Mouse (Mus musculus) gonadal fat pad, adult 2 months (tissue): ENCODE results near the gene Mchr1. TPM values are rescaled to one million over a fixed set of nuclear protein-coding genes. Genes with fewer than 3 reads are reported as not detected.

Source experiments
- DNase-seq: peaks from one replicate; pipeline ENCODE4 v3.0.0-alpha.2; 2012; ENCODE audit warnings: low read depth
- polyA plus RNA-seq: library from polyadenylated mRNA; depleted of rRNA; stranded (reverse); fragments of >200 nt; gene quantifications from 2 replicates; pipeline ENCODE4 v1.2.3, GENCODE M21; 2012

Mchr1 gene
- polyA plus RNA-seq, 1 experiment = 3.6 TPM

DNA sequence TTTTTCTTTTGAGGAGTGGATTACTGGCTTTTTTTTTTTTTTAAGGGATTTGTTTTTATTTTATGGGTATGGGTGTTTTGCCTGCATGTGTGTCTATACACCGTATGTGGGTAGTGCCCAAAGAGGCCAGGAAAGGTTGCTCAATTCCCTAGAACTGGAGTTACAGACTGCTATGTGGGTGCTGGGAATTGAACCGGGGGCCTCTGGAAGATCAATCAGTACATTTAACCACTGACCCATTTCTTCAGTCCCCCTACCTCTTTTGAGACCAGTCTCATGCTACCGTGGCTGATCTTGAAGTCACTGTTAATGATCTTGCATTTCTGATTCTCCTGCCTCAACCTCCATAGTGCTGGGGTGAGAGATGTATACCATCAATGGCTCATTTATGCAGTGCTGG is 8.0 kb upstream of the Mchr1 start:
- no peak for DNase-seq

DNA sequence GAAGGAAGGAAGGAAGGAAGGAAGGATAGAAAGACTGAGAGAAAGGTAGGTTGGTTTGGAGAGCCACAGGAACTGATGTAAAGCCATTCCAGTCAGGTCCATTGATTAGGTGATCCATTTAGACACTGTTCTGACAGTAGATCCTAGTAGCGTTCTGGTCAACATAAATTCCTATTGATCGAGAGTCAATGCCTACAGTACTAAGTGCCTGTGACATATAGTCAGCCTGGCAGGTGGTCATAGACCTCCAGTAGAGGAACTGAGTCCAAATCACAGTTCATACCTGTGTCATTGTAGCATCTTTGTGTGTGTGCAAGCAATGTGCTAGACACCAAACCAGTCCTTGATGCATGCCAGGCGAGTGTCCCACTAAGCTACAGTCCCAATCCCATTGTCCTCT is 7.0 kb upstream of the Mchr1 start:
- DNase-seq = no peak

DNA sequence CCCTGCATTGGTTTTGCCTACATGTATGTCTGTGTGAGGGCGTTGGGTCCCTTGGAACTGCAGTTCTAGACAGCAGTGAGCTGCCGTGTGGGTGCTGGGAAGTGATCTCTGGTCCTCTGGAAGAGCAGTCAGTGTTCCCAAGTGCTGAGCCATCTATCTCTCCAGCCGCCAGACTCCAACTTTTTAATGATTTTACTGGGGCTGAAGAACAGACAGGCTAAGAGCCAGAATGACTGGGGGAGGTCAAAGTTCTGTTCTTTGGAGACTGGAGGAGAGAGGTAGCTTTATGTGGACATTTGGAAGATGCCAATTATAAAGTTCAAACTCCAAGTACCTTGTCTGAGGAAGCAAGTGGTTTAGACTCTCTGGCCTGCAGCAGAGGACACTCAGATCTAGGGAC is 5.5 kb upstream of the Mchr1 start:
- no peak for DNase-seq

DNA sequence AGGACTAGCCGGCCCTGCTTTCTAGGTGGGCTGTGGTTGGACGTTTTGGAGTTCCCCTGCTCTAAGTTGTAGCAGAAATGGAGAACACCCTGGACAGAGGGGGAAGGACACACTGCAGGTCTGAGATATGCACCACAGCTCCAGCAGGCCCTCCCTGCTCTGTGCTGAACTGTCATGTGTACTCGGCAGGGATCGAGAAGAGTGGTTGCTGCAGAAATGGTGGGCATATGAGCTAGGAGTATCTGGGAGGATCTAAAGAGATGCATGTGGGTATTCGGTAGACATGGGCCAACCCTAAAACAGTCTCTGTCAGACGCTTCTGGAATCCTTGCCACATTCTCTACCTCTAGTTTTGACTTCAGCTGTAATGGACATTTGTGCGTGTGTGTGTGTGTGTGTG is 4.0 kb upstream of the Mchr1 start:
- DNase-seq = no peak

DNA sequence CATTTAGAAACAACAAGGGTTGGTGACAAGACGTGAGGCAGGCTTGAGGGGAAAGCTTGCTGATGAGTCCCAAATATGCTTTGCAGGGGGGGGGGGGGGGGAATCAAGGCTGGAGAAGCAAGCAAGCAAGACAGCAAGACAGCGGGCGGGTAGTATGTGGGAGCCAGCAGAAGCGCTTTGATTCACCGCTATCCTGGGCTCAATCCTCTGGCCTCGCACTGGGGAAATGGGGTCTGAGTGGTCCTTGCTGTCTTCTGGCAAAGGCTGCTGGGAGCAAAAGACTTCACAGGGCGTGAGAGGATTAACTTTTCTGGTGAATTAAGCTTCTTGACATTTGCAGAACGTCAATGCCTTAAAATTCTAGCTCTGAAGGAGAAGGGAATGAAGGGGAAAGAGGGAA is 763 bp downstream of the Mchr1 start:
- no peak for DNase-seq

DNA sequence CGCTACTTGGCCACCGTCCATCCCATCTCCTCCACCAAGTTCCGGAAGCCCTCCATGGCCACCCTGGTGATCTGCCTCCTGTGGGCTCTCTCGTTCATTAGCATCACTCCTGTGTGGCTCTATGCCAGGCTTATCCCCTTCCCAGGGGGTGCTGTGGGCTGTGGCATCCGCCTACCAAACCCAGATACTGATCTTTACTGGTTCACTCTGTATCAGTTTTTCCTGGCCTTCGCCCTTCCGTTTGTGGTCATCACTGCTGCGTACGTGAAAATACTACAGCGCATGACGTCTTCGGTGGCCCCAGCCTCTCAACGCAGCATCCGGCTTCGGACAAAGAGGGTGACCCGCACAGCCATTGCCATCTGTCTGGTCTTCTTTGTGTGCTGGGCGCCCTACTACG is 2.2 kb downstream of the Mchr1 start:
- DNase-seq = no peak

DNA sequence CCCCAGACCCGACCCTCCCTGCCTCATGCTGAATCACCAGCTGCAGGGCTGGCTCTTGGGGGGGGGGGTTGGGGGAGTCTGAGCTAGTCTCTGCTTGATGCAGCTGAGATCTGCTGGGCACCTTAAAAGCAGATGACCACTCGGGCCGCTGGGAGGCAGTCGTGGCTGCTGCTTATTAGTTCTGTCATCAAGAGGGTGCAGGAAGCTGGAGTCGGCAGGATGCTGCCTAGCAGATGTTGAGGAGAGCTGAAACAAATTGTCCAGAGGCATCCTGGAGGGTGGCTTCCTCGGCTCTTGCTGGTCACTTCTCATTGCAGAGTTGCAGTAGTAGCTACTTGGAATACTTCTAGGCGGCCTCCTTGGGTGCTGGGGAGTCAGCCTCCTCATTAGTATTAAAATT is 4.0 kb downstream of the Mchr1 start:
- DNase-seq = no peak

DNA sequence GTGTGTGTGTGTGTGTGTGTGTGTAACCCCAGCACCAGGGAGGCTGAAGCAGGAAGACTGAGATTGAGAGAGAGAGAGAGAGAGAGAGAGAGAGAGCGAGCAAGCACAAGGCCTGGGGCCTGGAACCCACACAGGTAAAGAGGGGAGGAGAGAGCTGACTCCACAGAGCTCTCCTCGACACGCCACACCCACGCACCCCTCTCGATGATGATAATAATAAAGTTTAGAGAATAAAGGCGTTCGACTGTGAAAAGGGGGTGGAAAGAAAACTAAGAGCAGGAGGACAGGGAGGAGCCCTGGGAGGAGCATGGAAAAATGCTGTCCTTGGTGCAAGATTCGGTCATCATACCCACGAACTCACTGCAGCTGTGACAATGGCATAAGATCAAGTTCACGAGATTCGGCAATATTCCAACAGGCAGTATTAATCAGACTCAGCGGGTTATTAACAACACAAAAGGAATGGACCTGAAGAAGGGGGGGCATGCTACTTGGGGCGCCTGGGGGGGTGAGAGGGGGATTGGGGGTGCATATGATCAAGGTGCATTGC is 4.6 kb downstream of the Mchr1 start:
- no peak for DNase-seq

DNA sequence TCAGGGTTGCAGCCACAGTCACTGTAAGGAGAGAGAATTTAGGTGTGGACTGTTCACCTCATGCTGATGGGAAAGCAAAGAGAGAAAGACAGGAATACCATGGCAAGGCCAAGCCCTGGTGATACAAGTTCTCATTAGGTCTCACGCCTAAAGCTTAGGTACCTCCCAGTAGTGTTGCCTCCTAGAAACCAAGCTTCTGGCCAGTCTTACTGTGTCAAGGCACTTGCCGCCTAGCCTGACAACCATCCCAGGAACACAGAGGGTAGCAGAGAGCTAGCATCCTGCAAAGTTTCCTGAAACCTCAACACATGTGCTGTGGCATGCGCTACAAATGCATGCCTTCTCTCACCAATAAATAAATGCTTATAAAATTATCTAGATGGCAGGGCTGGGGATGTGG is 11.6 kb downstream of the Mchr1 start:
- DNase-seq = no peak

DNA sequence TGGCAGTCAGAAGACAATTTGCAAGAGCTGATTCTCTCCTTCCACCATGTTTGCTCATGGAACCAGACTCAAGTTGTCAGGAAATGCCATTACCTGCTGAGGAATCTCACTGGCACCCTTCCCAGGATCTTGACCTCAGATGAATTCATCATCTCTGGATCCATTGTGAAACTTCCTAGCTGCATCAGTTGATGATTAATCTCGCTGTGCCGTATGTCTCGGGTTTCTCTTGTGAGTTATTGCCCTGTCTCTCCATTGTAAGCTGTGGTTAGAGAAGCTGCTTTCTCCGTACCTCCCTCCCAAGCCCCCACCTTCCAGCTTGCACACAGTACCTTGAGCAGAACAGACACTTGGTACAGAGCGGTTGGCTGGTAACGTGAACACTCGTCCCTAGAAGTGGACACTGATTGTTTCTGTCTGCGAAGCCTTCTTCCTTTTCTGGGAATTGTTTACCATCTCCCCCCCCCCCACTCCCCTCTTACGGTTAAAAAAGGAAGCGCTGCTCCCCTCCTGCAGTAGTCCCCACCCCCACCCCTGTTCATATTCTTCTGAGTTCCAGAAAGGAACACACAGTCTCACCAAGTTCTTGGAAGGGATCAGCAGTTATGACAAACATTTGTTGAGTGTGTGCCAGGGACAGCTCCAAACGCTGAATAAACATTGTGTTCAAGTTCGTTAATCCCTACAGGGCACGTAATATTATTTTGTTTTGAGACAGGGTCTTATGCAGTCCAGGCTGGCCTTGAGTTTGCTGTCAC is 12.5 kb downstream of the Mchr1 start:
- DNase-seq = peak; percentile 50

DNA sequence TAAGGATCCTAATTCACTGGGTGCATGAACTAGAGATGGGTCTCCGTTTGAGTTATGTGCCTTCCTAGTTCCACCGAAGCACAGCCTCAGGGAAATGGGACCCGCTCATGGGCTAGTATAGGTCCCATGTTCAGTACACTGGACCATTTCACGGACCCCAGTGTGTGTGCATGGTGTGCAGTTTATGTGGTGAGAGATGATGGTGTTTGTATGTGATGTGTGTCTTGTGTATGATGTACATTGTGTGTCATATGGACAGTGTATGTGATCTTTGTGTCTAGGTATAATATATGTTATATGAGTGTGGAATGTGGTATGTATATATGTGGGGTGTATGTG is 13.0 kb downstream of the Mchr1 start:
- no peak for DNase-seq

DNA sequence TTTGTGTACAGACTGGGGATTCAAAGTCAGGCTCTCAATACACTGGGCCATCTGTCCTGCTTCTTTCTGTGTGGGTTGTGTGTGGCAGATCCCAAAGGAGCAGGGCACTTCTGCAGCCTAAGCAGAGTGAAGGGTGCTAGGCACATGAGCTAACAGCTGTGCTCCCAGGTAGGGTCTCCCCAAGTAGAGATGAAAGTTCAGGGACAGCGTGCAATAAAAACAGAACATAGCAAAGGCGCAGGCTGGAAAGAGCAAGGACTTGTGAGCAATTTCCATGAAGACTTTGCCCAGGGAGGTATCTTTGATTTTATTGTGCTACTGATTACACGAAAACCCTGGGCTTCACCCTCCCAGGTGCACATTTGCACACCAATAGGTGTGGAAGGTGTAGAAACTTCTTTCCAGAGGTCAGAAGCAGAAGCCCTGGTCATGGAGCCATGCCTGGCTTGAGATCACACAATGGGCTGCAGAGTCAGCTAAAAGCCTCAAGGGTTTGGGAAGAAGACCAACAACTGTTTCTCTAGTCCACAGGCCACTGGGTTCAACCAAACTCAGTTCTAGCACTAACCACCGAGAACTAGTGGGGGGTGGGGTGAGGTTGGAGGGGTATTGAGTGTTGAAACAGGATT is 13.8 kb downstream of the Mchr1 start:
- no peak for DNase-seq

DNA sequence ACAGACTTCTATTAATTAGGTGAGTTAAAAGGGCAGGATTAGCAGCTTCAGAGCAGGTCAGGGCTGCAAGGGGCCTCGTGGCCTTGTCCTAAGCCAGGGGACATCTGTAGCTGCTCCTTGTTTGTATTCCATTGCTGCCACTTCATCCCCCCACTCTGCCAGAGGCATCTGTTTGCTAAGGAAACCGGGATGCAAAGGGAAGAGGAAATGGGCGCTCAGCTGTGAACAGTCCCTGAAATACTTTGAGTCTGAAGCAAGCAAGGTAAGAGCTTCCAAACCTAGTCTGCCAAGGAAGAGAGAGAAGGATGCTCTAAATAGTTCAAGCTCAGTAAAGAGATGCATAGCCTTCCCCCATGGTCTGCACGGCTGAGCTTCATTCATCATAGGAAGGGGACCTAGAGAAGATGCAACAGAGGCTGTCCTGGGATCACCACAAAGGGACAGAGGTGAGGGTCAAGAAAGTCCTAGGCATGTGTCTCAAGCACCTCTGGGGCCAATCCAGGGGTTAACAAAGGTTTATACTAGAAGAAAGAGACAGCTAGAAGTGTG is 17.4 kb downstream of the Mchr1 start:
- DNase-seq = no peak

DNA sequence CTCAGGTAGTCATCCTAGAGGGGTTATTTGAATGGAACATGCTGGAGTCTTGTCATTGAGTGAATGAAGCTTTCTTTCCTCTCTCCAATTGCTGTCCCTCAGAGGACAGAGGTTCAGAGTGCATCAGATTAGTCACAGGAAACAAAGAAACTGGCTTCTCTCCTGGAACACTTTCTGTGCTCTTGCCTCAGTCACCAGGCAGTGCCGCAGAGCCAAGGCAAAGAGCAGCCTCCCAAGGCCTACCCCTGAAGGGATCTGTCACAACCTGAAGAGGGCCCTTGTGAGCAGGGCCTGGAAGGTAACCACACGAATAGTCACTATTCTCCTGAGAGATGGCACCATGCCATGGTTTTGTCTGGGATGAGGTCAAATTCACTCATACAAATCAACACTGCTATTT is 18.3 kb downstream of the Mchr1 start:
- DNase-seq = no peak

DNA sequence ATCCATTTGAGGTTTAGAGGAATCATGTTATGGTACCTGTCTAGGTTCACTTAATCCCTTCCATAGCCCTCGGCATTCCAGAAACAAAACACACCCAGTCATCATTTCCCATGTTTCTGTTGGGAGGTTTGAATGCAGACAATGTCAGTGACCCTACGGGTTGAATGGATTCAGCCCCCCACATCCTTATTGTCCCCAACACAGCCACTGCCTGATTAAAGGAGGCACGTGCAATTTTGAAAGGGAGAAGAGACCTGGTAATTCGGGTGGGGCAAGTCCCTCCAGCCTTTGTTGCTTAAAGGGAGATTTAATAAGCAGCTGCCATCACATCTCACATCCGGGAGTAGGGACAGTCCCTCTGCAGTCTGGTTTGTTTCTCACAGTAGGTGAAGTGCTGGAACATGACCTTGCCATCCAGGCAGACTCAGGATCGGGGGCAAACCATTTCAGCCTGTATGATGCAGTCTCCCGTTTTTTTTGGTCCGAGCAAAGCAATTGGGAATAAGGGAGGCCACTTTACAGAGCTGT is 18.9 kb downstream of the Mchr1 start:
- DNase-seq = no peak

DNA sequence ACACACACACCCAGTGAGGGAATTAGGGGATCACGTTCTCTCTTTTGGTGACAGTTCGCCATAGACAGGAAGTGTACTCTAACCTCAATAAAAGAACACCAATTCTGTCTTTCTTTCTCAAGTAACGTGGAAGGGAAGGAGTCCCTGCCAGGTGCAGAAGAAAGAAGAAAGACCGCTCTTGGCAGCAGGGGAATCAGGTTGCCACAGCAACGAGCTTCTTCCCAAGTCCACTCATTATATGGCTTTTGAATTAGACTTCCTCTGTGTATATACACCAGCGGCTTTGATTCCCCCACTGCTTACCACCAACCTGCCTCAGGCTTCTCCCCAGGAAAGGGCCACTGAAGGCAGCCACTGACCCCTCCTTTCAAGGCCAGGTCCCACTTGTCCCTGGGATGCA is 19.8 kb downstream of the Mchr1 start:
- DNase-seq = no peak

DNA sequence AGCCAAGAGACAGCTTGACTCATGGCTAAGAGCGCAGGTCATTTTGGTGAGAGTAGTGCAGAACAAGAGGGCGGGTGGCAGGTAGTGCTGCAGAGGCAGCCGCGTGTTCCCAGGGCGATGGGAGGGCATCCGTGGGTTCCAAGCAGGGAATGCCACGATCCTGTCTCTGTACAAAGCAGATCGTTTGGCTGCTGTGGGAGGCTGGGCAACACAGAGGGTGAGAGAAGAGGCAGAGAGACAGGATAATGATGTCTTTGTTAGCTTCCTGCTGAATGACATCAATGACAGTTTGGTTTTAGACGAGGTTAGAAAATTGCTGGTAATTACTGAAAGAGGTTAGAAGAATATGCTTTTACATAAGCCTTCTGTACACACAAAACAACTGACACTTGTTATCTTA is 23.0 kb downstream of the Mchr1 start:
- DNase-seq = no peak

DNA sequence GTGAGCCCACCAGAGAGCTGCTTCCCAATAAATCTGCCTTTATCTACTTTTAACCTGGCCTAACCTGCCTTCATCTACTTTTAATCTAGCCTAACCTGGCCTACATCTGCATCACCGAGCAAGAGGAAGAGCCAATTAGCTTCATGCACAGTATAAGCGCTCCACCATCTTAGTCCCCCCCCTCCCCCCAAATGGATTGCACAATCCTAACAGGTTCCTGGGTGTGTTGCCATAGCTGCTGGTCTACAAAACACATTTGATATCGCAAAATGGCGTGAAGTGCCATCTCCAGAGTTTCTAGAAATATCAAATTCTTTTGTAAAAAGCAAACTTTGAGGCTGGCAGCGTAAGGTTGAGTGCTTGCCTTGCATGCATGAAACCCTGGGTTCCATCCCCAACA is 24.0 kb downstream of the Mchr1 start:
- DNase-seq = no peak

DNA sequence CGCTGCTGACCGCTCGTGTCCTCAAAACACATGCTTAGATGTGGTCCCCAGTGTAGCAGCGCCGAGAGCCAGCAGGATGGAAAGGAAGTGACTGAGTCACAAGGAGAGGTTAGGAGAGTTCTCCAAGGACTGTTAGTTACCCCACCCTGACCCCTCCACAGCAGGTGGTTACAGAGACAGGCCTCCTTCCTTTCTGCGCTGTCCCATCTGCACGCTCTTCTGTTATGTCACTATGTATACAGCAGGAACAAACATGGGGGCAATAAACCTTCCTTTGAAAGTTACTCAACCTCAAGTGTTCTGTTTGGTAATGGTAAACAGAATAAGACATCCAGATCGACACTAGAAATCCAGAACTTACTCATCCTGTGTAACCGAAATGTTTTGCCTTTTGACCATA is 24.9 kb downstream of the Mchr1 start:
- DNase-seq = no peak

DNA sequence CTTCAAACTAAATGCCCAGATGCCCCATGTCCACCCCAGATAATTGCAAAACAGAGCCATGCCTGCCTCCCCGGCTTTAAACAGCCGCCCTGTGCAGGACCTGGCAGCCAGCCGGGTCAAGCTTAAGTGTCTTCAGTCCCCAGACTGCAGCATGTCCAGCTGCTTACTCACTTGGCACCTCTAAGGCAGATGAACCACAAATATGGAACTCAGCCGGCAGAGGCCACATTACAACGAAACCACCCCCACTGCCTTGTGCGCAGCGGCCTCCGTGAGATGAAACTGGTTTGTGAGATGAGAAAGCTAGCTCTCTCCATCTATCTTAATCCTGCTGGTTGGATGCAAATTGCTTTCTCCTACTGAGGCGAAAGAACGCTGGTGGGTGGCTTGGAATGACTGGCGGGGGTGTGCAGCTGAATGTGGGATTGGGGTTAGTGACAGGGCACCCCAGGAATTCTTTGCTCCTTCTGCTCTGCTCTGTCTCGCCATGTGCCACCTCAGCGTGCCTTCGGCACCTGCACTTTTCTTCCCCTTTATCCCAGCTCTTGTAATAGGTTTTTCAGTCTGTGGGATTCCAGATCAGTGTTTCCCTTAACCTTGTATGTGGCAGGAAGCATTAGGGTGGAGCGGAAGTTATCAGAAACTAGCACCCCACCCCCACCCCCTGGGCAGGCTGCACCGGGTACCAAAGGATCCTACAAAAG is 29.2 kb downstream of the Mchr1 start:
- no peak for DNase-seq

DNA sequence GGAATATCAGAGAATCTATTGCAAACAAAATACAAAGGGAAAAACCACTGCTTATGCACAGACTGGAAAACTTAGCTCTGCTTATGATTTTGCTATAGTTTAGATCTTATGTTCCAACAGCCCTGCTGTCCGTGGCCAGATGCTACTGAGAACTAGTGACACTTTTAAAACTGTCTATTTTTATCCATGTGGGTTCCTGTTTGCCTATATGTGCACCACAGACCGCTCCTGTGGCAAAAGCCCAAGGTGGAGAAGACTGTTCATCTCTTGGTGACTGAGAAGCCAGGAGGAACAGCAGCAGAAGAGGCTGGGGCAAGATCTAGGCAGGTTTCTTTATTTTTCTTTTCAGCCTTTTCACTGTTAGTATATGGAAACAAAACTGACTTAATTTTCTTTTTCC is 32.1 kb downstream of the Mchr1 start:
- no peak for DNase-seq

DNA sequence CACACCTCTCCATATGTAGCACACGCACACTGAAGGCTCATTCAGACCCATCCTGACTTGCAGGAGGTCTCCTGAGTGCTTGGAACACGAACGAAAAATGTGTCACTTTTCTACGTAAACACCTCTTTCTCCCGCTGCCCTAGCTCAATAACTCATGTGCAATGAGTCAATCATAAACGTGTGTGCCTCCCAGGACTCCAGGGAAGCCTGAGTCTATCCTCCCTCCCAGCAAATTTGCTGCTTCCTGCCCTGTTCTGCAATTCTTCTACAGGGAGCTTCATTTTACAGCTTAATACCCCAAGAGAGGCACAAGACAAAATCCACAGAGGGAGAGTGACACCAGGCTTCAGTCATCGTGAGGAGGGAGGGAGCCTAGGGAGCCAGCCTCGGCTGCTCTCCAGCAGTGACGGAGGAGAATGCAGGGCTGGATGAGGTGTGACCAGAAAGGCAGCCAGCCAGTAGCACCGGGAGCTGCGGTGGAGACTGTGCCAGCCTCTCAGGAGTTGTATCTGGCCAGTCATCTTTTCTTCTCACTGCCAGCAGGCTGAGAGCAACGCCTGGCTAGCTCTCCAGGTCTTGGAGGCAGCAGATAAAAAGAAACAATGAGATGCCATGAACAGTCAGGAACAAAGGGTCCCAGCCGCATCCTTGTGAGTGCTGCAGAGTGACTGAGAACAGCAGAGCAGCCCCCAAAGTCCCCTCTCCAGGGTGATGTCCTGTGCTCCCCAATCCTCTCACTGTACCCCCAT is 37.2 kb downstream of the Mchr1 start:
- no peak for DNase-seq
